Mouse (Mus musculus): Measurements from ENCODE around the gene Col5a2. TPM values are rescaled to one million over a fixed set of nuclear protein-coding genes. Genes with fewer than 3 reads are reported as not detected.
A peak's percentile ranks its signal among the peaks of the same experiment; 100 is the strongest.
"Not testable (repeated sequence)": the region's sequence is repeated elsewhere in the genome, so short reads cannot be mapped to it uniquely, and the experiment has no call there.

Col5a2 gene
- polyA plus RNA-seq, 1 experiment: 2.1 TPM

DNA sequence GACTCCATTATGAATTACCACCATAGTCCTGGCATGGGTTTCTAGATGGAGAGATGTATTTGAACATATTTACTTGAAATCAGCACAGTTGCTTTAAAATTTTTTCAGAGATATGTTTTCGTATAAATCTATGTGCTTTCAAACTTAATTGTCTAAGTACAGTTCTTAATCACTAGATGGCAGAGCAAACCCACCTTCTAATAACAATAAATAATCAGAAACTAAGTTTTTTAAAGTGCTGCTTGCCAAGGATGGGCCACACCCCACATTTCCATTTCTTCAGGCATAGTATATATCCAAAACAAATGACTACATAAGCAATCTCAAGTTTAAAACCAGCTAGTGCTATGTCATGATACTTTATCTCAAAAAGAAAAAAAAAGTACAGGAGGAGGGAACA, 54.2 kb downstream of the Col5a2 start:
- Histone ChIP-seq H3K4me1 (ENCODE audit: control insufficient read depth, insufficient read depth, low read length) (no peaks in the 10 kb centered on the region), H3K27ac (ENCODE audit: insufficient read depth, low read length) (no peak overlapping the region), H3K4me3 (ENCODE audit: insufficient read depth, low read length) (no peak overlapping the region)

DNA sequence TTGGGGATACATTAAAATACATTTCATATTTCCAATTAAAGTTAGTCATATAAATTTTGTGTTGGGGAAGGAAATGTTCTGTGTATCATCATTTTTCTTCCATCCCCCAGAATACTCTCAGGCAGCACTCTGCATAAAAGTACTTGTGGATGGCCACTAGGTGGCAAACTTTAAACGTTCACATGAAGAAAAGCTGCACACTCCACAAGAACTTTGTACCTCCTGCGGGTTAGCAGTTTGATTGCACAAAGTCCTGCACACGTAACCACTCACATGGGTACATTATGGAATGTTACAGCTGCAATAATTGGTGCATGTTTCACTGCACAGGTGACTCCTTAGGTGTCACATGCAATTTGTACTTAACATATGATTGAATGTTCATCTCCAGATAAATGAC, 71.2 kb downstream of the Col5a2 start:
- no peak for TF ChIP-seq POLR2A (IDR thresholded peaks at IDR 0.05; ENCODE audit: extremely low read depth, insufficient read depth, low read length)
- peak; percentile 61 for TF ChIP-seq CTCF (IDR thresholded peaks at IDR 0.05; ENCODE audit: extremely low read depth, insufficient read depth, low read length)
- Histone ChIP-seq H3K27ac (ENCODE audit: insufficient read depth, low read length) (no peak overlapping the region), H3K4me1 (ENCODE audit: control insufficient read depth, insufficient read depth, low read length) (no peaks in the 10 kb centered on the region), H3K4me3 (ENCODE audit: insufficient read depth, low read length) (no peak overlapping the region)

More for the DNA sequence above, 54.2 kb downstream of the Col5a2 start:
- TF ChIP-seq CTCF (IDR thresholded peaks at IDR 0.05; ENCODE audit: extremely low read depth, insufficient read depth, low read length) (no peak), POLR2A (IDR thresholded peaks at IDR 0.05; ENCODE audit: extremely low read depth, insufficient read depth, low read length) (no peak)

DNA sequence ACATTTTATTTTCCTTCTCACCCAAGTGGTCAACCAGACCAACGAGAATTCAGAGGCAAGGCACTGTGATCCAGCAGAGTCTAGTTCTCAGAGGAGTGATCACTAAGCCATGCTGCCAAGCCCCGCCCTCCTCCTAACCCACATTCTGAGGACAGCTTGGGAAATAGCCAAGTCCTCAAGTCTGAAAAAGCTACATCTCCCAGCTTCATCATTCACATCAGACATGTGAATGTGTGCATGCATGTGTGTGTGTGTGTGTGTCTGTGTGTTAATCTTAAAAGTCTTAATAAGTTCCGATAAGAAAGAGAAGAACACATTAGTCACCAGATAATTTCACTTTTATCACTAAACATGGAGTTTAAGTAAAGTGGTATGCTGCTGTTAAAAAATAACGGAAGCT, 72.6 kb downstream of the Col5a2 start:
- Histone ChIP-seq H3K4me3 (ENCODE audit: insufficient read depth, low read length) (no peak overlapping the region), H3K27ac (ENCODE audit: insufficient read depth, low read length) (no peak overlapping the region), H3K4me1 (ENCODE audit: control insufficient read depth, insufficient read depth, low read length) (no peaks in the 10 kb centered on the region)
- no peak for TF ChIP-seq POLR2A (IDR thresholded peaks at IDR 0.05; ENCODE audit: extremely low read depth, insufficient read depth, low read length)
- TF ChIP-seq CTCF (IDR thresholded peaks at IDR 0.05; ENCODE audit: extremely low read depth, insufficient read depth, low read length): no peak

DNA sequence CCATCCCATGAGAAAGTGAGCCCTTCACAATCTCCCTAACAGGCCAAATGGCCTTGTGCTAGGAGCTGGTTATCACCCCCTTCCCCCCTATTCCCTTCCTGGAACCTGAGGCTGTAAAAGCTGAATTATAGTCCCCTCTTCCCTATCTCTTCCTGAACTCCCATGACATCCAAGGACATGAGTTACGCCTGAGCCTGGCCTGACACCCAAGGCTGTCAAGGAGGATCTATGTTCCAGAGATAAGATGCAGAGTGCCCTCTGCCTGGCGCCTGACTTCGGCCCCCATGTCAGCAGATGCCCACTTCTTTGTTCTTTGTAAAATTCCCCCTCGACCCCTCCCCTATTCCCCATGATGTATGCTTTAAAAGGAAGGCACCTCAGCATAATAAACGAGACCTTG, 73.9 kb downstream of the Col5a2 start:
- not testable (repeated sequence) for H3K4me3 ChIP-seq (ENCODE audit: insufficient read depth, low read length); H3K4me1 ChIP-seq (ENCODE audit: control insufficient read depth, insufficient read depth, low read length); H3K27ac ChIP-seq (ENCODE audit: insufficient read depth, low read length)

DNA sequence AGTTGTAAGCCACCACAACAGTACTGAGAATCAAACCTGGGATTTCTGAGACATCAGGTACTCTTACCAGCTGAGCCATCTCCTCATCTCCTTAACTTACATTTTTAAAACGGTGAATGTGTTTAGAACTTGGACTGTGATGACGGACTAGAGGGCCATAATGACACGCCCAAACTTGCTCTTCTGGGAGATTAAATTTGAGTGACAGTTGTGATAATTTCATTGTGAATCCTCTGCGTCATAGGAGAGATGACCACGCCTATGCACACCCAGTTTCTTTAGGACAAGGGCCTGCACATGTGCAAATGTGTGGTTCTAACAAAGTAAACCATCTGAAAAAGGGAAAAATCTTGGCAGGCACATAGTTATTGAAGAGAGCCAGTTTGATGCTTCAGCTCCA, 79.2 kb downstream of the Col5a2 start:
- TF ChIP-seq CTCF (IDR thresholded peaks at IDR 0.05; ENCODE audit: extremely low read depth, insufficient read depth, low read length) (no peak), POLR2A (IDR thresholded peaks at IDR 0.05; ENCODE audit: extremely low read depth, insufficient read depth, low read length) (no peak)
- no peak overlapping the region for H3K4me3 ChIP-seq (ENCODE audit: insufficient read depth, low read length)
- no peak overlapping the region for H3K27ac ChIP-seq (ENCODE audit: insufficient read depth, low read length)
- no peaks in the 10 kb centered on the region for H3K4me1 ChIP-seq (ENCODE audit: control insufficient read depth, insufficient read depth, low read length)

DNA sequence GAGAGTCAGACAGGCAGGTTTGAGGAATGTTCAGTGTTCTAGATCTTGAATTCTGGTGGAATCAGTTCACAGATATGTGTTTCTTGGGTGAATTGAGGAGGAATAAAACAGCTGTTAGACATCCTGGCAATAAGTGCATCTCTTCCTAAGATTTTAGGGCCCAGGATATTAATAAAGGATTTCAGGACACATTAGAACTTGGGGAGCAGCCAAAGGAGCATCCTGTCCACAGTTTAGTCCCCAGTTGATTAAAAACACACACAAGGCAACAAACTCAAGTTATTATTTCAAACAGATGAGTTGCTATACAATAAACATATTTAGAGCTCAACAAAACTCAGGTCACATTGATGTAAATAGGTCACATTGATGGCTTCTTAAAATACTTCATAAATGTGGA, 82.5 kb downstream of the Col5a2 start:
- TF ChIP-seq POLR2A (IDR thresholded peaks at IDR 0.05; ENCODE audit: extremely low read depth, insufficient read depth, low read length) (no peak), CTCF (IDR thresholded peaks at IDR 0.05; ENCODE audit: extremely low read depth, insufficient read depth, low read length) (no peak)
- H3K4me3 ChIP-seq (ENCODE audit: insufficient read depth, low read length): no peak overlapping the region
- H3K27ac ChIP-seq (ENCODE audit: insufficient read depth, low read length): no peak overlapping the region
- H3K4me1 ChIP-seq (ENCODE audit: control insufficient read depth, insufficient read depth, low read length): no peaks in the 10 kb centered on the region

DNA sequence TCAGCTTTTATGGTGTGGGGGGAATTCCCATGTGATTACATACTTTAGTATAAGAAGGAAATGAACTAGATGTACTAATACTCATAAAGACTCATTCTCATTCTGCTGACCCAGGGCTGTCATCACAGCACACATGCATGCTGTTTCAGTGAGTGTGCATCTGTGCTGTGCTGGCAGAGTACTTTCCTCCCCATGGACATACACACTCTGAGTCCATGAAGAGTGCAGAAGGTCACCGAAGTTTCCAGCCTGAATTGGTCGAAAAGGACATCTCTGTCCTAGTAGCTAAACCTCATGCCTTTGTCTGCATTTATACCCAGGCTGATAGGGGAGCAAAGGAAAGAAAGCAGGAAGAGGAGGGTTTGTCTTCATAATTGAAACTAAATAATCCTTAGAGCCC, 83.2 kb downstream of the Col5a2 start:
- TF ChIP-seq POLR2A (IDR thresholded peaks at IDR 0.05; ENCODE audit: extremely low read depth, insufficient read depth, low read length) (no peak), CTCF (IDR thresholded peaks at IDR 0.05; ENCODE audit: extremely low read depth, insufficient read depth, low read length) (no peak)
- H3K4me1 ChIP-seq (ENCODE audit: control insufficient read depth, insufficient read depth, low read length): no peaks in the 10 kb centered on the region
- no peak overlapping the region for H3K4me3 ChIP-seq (ENCODE audit: insufficient read depth, low read length)
- H3K27ac ChIP-seq (ENCODE audit: insufficient read depth, low read length): no peak overlapping the region

DNA sequence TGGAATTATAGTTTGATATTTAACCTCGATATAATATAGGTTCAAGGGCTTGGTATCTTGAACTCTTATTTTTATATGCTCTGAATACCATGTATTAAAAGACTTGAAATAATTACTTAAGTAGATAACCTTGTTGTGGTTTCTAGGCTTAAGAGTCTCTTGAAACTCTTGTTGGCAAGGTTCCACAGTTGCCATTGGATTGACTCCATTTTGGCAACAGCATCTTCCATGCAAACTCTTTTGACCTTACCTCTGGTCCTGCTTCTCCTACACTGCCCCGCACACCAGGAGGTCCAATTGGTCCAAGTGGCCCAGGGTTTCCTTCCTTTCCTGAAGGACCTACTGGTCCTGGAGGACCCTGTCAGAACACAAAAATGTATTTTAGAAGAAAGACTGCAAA, 121.2 kb downstream of the Col5a2 start:
- TF ChIP-seq POLR2A (IDR thresholded peaks at IDR 0.05; ENCODE audit: extremely low read depth, insufficient read depth, low read length): no peak
- no peak for TF ChIP-seq CTCF (IDR thresholded peaks at IDR 0.05; ENCODE audit: extremely low read depth, insufficient read depth, low read length)
- Histone ChIP-seq H3K4me1 (ENCODE audit: control insufficient read depth, insufficient read depth, low read length) (no peaks in the 10 kb centered on the region), H3K27ac (ENCODE audit: insufficient read depth, low read length) (no peak overlapping the region), H3K4me3 (ENCODE audit: insufficient read depth, low read length) (no peak overlapping the region)

DNA sequence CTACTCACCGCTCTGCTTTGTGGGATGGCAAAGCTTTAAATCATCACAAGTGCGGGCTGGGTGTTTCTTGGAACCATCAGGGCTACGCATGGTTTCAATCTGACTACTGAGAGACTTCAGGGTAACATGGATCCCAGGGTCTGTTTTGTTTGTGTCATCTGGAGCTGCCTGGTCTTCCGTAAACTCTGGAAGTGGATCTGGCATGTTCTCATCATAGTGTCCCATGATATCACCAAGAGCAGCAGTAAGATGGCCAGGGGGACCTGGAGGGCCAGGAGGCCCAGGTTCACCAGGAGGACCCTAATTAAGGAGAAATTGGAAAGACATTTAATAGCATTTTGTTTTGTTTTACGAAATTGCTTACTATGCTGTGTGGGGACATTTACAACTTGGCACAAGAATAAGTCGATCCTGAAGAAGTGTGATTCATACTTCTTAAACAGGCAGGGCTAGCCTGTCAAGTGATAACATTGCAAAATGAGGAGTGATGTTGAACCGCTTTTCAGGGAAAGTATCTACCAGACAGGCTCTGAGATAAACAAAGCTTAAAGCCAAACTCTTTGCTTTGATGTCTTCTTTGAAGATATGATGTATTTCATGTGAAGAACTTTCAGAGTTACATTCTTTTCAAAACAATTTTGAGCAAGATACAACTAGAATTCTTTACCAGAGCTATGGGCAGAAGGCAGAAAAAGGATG, 122.9 kb downstream of the Col5a2 start:
- Histone ChIP-seq H3K27ac (ENCODE audit: insufficient read depth, low read length) (no peak overlapping the region), H3K4me3 (ENCODE audit: insufficient read depth, low read length) (no peak overlapping the region), H3K4me1 (ENCODE audit: control insufficient read depth, insufficient read depth, low read length) (no peaks in the 10 kb centered on the region)
- TF ChIP-seq POLR2A (IDR thresholded peaks at IDR 0.05; ENCODE audit: extremely low read depth, insufficient read depth, low read length) (no peak), CTCF (IDR thresholded peaks at IDR 0.05; ENCODE audit: extremely low read depth, insufficient read depth, low read length) (no peak)

DNA sequence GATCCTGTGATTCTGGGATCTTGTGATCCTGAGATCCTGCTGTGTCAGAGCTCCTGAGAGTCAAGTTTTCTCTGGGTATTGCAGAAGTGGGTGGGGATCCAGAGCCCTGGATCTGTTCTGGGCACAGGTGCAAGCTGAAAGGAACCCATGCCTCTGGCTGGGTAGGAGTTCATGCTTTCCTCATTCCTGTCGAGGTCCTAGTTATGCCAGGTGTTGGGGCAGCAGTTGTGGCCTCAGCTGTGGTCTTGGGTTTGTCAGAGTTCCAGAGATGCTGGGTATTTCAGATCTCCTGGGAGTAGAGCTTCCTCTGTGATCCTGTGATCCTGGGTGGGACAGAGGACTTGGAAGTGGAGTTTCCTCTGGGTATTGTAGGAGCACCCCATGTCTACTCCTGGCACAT, 137.7 kb downstream of the Col5a2 start:
- TF ChIP-seq CTCF (IDR thresholded peaks at IDR 0.05; ENCODE audit: extremely low read depth, insufficient read depth, low read length) (no peak), POLR2A (IDR thresholded peaks at IDR 0.05; ENCODE audit: extremely low read depth, insufficient read depth, low read length) (no peak)
- Histone ChIP-seq H3K4me3 (ENCODE audit: insufficient read depth, low read length) (no peak overlapping the region), H3K4me1 (ENCODE audit: control insufficient read depth, insufficient read depth, low read length) (no peaks in the 10 kb centered on the region), H3K27ac (ENCODE audit: insufficient read depth, low read length) (no peak overlapping the region)
